Comparison of ENCODE assay signal across 9 mouse cellular contexts in genomic region chr16:16896015-16896381, GRCm38 (mm10). TPM values are rescaled to one million over a fixed set of nuclear protein-coding genes. Genes with fewer than 3 reads are reported as not detected.
DNase-seq lines count a peak whose midpoint lies in the region; ATAC-seq and TF ChIP-seq lines count a peak whose summit lies in the region.
"Had no signal": no experiment of that assay in that cellular context is flagged by ENCODE, and none has a peak within 500 bp of the region (broad histone marks: within the 10 kb centered on the region; RNA-seq: fewer than 3 reads in every experiment).

No protein-coding gene starts in this region.

- no peak for DNase-seq in left cerebral cortex, adult 2 months (ENCODE audit: extremely low spot score in 1 of 2, low spot score in 2 of 2)
- DNase-seq in left cerebral cortex, adult 11 months (ENCODE audit: low spot score), result no peak
- DNase-seq in spleen, postnatal 36 days (ENCODE audit: low spot score in 2 of 2), result peak; percentile 64 to 66
- no peak for DNase-seq in right cerebral cortex, postnatal 36 days (ENCODE audit: low spot score in 2 of 2)
- no peak for DNase-seq in cerebellum, postnatal 14 days
- DNase-seq in embryo, embryonic 10 days (ENCODE audit: low spot score), result no peak

- H3K4me1 ChIP-seq in embryonic facial prominence, embryonic 12.5 days, result 0 out of 2 replicates have a peak, but pooled peaks cover 14% of the 10 kb centered on the region
- peaks cover 13% of the 10 kb centered on the region for H3K4me1 ChIP-seq in limb, embryonic 12.5 days (replicated peaks)

- WGBS in embryonic facial prominence, embryonic 12.5 days, result 21% methylated on average over 4 of the region's 4 CpGs
- 17% methylated on average over 4 of the region's 4 CpGs for WGBS in limb, embryonic 12.5 days

- no peak for TF ChIP-seq CTCF in left cerebral cortex, adult 2 months (IDR thresholded peaks at IDR 0.05)

- H3K4me3 ChIP-seq in left cerebral cortex, adult 2 months, result no peak overlapping the region
- peak overlapping the region; percentile 54; the same call in 1 of the 2 replicates for H3K4me3 ChIP-seq in embryonic facial prominence, embryonic 12.5 days
- H3K4me3 ChIP-seq in limb, embryonic 12.5 days (replicated peaks), result peak overlapping the region; percentile 61

- no peak overlapping the region for H3K9ac ChIP-seq in embryonic facial prominence, embryonic 12.5 days
- H3K9ac ChIP-seq in limb, embryonic 12.5 days (replicated peaks), result no peak overlapping the region

- peak overlapping the region; percentile 74 for H3K4me2 ChIP-seq in embryonic facial prominence, embryonic 12.5 days (replicated peaks)
- peak overlapping the region; percentile 69 for H3K4me2 ChIP-seq in limb, embryonic 12.5 days

- no peaks in the 10 kb centered on the region for H3K9me3 ChIP-seq in embryonic facial prominence, embryonic 12.5 days
- H3K9me3 ChIP-seq in limb, embryonic 12.5 days, result no peaks in the 10 kb centered on the region

- H3K27me3 ChIP-seq in embryonic facial prominence, embryonic 12.5 days, result no peaks in the 10 kb centered on the region
- H3K27me3 ChIP-seq in limb, embryonic 12.5 days, result no peaks in the 10 kb centered on the region

- peak; percentile 69 for ATAC-seq in embryonic facial prominence, embryonic 12.5 days (ENCODE audit: insufficient number of reproducible peaks, insufficient read depth, low FRiP score, low TSS enrichment)
- ATAC-seq in limb, embryonic 12.5 days (ENCODE audit: insufficient number of reproducible peaks, insufficient read depth, low FRiP score, low TSS enrichment, low read depth), result peak; percentile 74

- H3K36me3 ChIP-seq in embryonic facial prominence, embryonic 12.5 days, result peaks cover 32% of the 10 kb centered on the region
- peaks cover 34% of the 10 kb centered on the region for H3K36me3 ChIP-seq in limb, embryonic 12.5 days

- intact Hi-C loops in left cerebral cortex, adult 2 months (cut with DNase I), result loop anchor here (1.0 kb wide), 1 partner anchor 16 kb away; no protein-coding TSS in a partner anchor

- 0 out of 2 replicates have a peak overlapping the region, but pooled peaks have one; percentile 9 for H3K27ac ChIP-seq in left cerebral cortex, adult 2 months
- peak overlapping the region; percentile 37; the same call in 1 of the 2 replicates for H3K27ac ChIP-seq in embryonic facial prominence, embryonic 12.5 days
- H3K27ac ChIP-seq in limb, embryonic 12.5 days, result peak overlapping the region; percentile 66

RNA-seq across cellular contexts. Expression of gene Ppm1f, which starts 0.3 kb away (rescaled TPM):
- 10 to 100 TPM; 47.3 to 57.9 TPM for total RNA-seq in left cerebral cortex, adult 2 months (2021)
- 36.3 and 38.4 TPM in 2 replicates for polyA plus RNA-seq in embryonic facial prominence, embryonic 12.5 days (2016; fragmentation: Nextera tagmentation; extraction: Ambion mirVana)
- 40.5 and 41.9 TPM in 2 replicates for polyA plus RNA-seq in limb, embryonic 12.5 days (2016; fragmentation: Nextera tagmentation; extraction: Ambion mirVana)

RNA-seq across cellular contexts. Expression of gene Vpreb1, which starts 25.4 kb away (rescaled TPM):
- under 1 TPM in 1 of 2 experiments, not detected in 1; 0.63 TPM for total RNA-seq in left cerebral cortex, adult 2 months (2021)
- polyA plus RNA-seq in embryonic facial prominence, embryonic 12.5 days (2016; fragmentation: Nextera tagmentation; extraction: Ambion mirVana), result 1.7 and 2.3 TPM in 2 replicates
- polyA plus RNA-seq in limb, embryonic 12.5 days (2016; fragmentation: Nextera tagmentation; extraction: Ambion mirVana), result 2.8 and 4.0 TPM in 2 replicates

RNA-seq across cellular contexts. Expression of gene Top3b, which starts 25.5 kb away (rescaled TPM):
- 10 to 100 TPM; 64.0 to 72.0 TPM for total RNA-seq in left cerebral cortex, adult 2 months (2021)
- 82.7 and 87.1 TPM in 2 replicates for polyA plus RNA-seq in embryonic facial prominence, embryonic 12.5 days (2016; fragmentation: Nextera tagmentation; extraction: Ambion mirVana)
- 73.0 and 81.2 TPM in 2 replicates for polyA plus RNA-seq in limb, embryonic 12.5 days (2016; fragmentation: Nextera tagmentation; extraction: Ambion mirVana)

RNA-seq across cellular contexts. Expression of gene Igll1, which starts 32.2 kb away (rescaled TPM):
- not detected for total RNA-seq in left cerebral cortex, adult 2 months (2021)
- not detected in 2 replicates for polyA plus RNA-seq in embryonic facial prominence, embryonic 12.5 days (2016; fragmentation: Nextera tagmentation; extraction: Ambion mirVana)
- polyA plus RNA-seq in limb, embryonic 12.5 days (2016; fragmentation: Nextera tagmentation; extraction: Ambion mirVana), result 0.25 TPM in 1 of 2 replicates, not detected in the other
- total RNA-seq: layer of hippocampus, postnatal 14 days had no signal

Comparison
In these comparisons a context has a peak if more than half of its experiments do, and no peak if none do; other contexts are left out.
1. DNase-seq: peak in spleen, postnatal 36 days (2 of 2); none in left cerebral cortex, adult 2 months (0 of 2), left cerebral cortex, adult 11 months (single experiment), right cerebral cortex, postnatal 36 days (0 of 2), cerebellum, postnatal 14 days (0 of 2) and embryo, embryonic 10 days (single experiment).
2. H3K27ac ChIP-seq: peak in every context shown above with its lines; median percentile 66 in limb, embryonic 12.5 days; 37 in embryonic facial prominence, embryonic 12.5 days; 9 in left cerebral cortex, adult 2 months.